Mouse (Mus musculus) brain, adult 2 months (tissue): ENCODE measurements at regions not wholly inside any gene's neighbourhood (a gene's known extent, or its start where the extent isn't known, plus 50 kb on each side); places are given as distances from the start of the nearest gene placed in this dataset.

Experiments used
- DNase-seq: peaks from one replicate; pipeline ENCODE4 v3.0.0; 2011; ENCODE audit warnings: low read depth, low spot score

- no peak for DNase-seq
Measured at GRCm38 (mm10) chr13:113485511-113485910, 132.9 kb downstream of the Snx18 start.

- DNase-seq, result no peak
Measured at GRCm38 (mm10) chr13:113484159-113484762, 134.1 kb downstream of the Snx18 start.

- peak; percentile 66 for DNase-seq
Measured at GRCm38 (mm10) chr13:113482911-113483310, 135.5 kb downstream of the Snx18 start.

- no peak for DNase-seq
Measured at GRCm38 (mm10) chr13:113477901-113478510, 140.4 kb downstream of the Snx18 start.

GRCm38 (mm10) chr13:113470822-113471557 is 147.4 kb downstream of the Snx18 start:
- DNase-seq, result peak; percentile 52

GRCm38 (mm10) chr13:113464190-113465064 is 153.9 kb downstream of the Snx18 start:
- DNase-seq, result peak; percentile 70

GRCm38 (mm10) chr13:113463420-113463819 is 154.9 kb downstream of the Snx18 start:
- DNase-seq, result no peak

GRCm38 (mm10) chr13:113454490-113455295 is 161.7 kb downstream of the BC067074 start:
- no peak for DNase-seq

GRCm38 (mm10) chr13:113448378-113448777 is 155.4 kb downstream of the BC067074 start:
- DNase-seq, result no peak

GRCm38 (mm10) chr13:113446226-113446625 is 153.3 kb downstream of the BC067074 start:
- DNase-seq, result no peak

GRCm38 (mm10) chr13:113444481-113444880 is 151.5 kb downstream of the BC067074 start:
- DNase-seq, result peak; percentile 27

GRCm38 (mm10) chr13:113443078-113443477 is 150.1 kb downstream of the BC067074 start:
- no peak for DNase-seq

- DNase-seq, result no peak
Measured at GRCm38 (mm10) chr13:113442169-113442568, 149.2 kb downstream of the BC067074 start.

- no peak for DNase-seq
Measured at GRCm38 (mm10) chr13:113440137-113440536, 147.2 kb downstream of the BC067074 start.

GRCm38 (mm10) chr13:113439516-113439915 is 146.6 kb downstream of the BC067074 start:
- no peak for DNase-seq

GRCm38 (mm10) chr13:113438872-113439271 is 145.9 kb downstream of the BC067074 start:
- no peak for DNase-seq

- no peak for DNase-seq
Measured at GRCm38 (mm10) chr13:113436288-113436687, 143.3 kb downstream of the BC067074 start.

- no peak for DNase-seq
Measured at GRCm38 (mm10) chr13:113435117-113435516, 142.2 kb downstream of the BC067074 start.

GRCm38 (mm10) chr13:113433456-113433855 is 140.5 kb downstream of the BC067074 start:
- DNase-seq, result peak; percentile 20

- peak; percentile 7 for DNase-seq
Measured at GRCm38 (mm10) chr13:113429615-113430014, 136.7 kb downstream of the BC067074 start.
